Mouse (Mus musculus) small intestine, adult 2 months (tissue): ENCODE measurements around the gene Ugcg. TPM values are rescaled to one million over a fixed set of nuclear protein-coding genes. Genes with fewer than 3 reads are reported as not detected.

Experiments
- H3K27ac ChIP-seq: fragments of 200-500 bp; 2 replicates; pipeline ENCODE4 v1.5.1; 2012; ENCODE audit warnings: low read depth, low read length, control low read depth, inconsistent platforms; ENCODE audit not compliant: insufficient read depth
- H3K27me3 ChIP-seq: fragments of 200-500 bp; 2 replicates; pipeline ENCODE4 v1.6.1; 2012; ENCODE audit warnings: mild to moderate bottlenecking, moderate library complexity, low read length, inconsistent platforms; ENCODE audit not compliant: control insufficient read depth, insufficient read depth
- H3K36me3 ChIP-seq: fragments of 200-500 bp; 2 replicates; pipeline ENCODE4 v1.6.1; 2012; ENCODE audit warnings: mild to moderate bottlenecking, low read length, control low read depth, inconsistent platforms; ENCODE audit not compliant: control insufficient read depth, insufficient read depth
- H3K4me1 ChIP-seq: fragments of 200-500 bp; 2 replicates; pipeline ENCODE4 v1.6.1; 2012; ENCODE audit warnings: low read length, inconsistent platforms, mixed read lengths; ENCODE audit not compliant: control insufficient read depth, insufficient read depth, insufficient read length
- H3K4me3 ChIP-seq: fragments of 200-500 bp; 2 replicates; pipeline ENCODE4 v1.5.1; 2012; ENCODE audit warnings: low read depth, mild to moderate bottlenecking, control low read depth, inconsistent platforms, low read length, moderate library complexity
- CTCF ChIP-seq: fragments of 200-500 bp; IDR thresholded peaks from 2 replicates; pipeline ENCODE4 v1.5.1; 2012; ENCODE audit warnings: low read depth, mild to moderate bottlenecking, control low read depth, inconsistent platforms, low read length, moderate library complexity, mixed read lengths; ENCODE audit not compliant: insufficient replicate concordance, insufficient read length; ENCODE audit errors: extremely low read depth
- POLR2A ChIP-seq: fragments of 200-500 bp; IDR thresholded peaks from 2 replicates; pipeline ENCODE4 v1.6.1; 2012; ENCODE audit warnings: low read depth, mild to moderate bottlenecking, control low read depth, inconsistent platforms, low read length, moderate library complexity
- WGBS: fragments of 180-500 bp; shearing (Covaris S2); methylation state at CpG from one replicate; pipeline ENCODE4 v1.1.7; 2018; 5-methylcytosine and 5-hydroxymethylcytosine counted together
- polyA plus RNA-seq: library from polyadenylated mRNA; depleted of rRNA; stranded (reverse); fragments of >200 nt; gene quantifications from 2 replicates; pipeline ENCODE4 v1.2.3, GENCODE M21; 2012

The Ugcg gene
- polyA plus RNA-seq, 1 experiment = 109 TPM

- H3K4me1 ChIP-seq = peaks cover 35% of the 10 kb centered on the region; the same call in 1 of the 2 replicates
- H3K36me3 ChIP-seq = no peaks in the 10 kb centered on the region
- WGBS = 22% methylated on average over 9 of the region's 9 CpGs
- no peak overlapping the region for H3K4me3 ChIP-seq
- no peaks in the 10 kb centered on the region for H3K27me3 ChIP-seq
- TF ChIP-seq CTCF (no peak), POLR2A (no peak)
- peak overlapping the region; percentile 85 for H3K27ac ChIP-seq
Observed at GRCm38 (mm10) chr4:59238641-59239311, 49.7 kb downstream of the Ugcg start.

DNA sequence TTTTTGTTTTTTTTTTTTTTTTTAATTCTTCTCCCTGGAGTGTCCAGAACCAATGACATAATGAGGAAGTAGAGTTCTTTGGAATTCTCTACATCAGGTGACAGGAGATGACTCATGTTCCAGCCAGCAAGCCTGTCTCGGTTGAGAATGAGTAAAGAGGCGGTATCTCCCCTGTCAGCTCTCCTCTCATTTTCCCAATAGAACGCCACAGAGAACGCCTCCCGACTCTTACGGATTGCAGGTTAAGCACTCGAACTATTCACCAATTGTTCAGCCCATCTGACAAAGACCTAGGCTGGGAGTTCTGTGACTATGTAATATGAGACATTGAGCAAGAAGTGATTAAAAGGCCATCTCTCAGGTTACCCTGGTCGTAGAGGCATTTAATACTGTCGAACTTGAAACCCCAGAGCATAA, 50.3 kb downstream of the Ugcg start:
- Histone ChIP-seq H3K36me3 (no peaks in the 10 kb centered on the region), H3K27me3 (no peaks in the 10 kb centered on the region), H3K4me3 (no peak overlapping the region), H3K27ac (peak overlapping the region; percentile 95), H3K4me1 (peaks cover 39% of the 10 kb centered on the region; the same call in 1 of the 2 replicates)
- 25% methylated on average over 9 of the region's 9 CpGs for WGBS
- TF ChIP-seq CTCF = no peak
- no peak for TF ChIP-seq POLR2A

DNA sequence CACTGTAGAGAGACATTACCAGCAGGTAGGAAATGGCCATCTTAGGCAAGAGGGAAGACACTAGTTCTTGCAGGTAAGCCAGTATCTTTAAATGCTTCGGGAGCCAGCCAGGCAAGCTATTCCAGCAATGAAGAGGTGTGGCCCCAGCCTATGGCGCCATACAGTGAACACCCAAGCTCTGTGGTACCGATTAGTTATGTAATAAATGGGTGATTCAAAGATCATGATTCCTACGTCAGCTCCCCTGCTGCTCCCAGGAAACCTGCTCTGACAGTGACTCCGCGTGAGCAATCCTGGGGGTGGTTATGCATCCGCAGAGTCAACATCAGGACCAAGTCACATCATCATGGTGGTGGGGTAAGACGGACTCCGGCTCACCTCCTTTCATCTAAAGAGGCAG, 51.1 kb downstream of the Ugcg start:
- H3K27me3 ChIP-seq = no peaks in the 10 kb centered on the region
- WGBS = 58% methylated on average over 9 of the region's 9 CpGs
- TF ChIP-seq CTCF (no peak), POLR2A (peak; percentile 15; the same call in 1 of the 2 replicates)

DNA sequence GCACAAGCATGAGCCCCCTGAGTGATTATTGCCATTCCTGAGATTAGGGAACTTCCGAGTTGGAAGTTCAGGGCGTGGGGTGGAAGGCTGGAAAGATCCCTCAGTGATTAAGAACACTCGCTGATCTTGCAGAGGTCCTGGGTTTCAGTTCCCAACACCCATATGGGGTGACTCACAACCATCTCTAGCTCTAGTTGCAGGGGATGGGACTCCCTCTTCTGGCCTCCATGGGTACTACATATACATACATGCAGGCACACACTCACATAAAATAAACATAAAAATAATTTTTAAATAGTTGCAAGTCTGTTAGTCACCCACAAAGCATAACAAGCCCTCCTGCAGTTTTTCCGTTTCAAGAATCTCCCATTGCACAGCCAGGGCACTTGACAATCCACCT, 52.0 kb downstream of the Ugcg start:
- H3K27me3 ChIP-seq = no peaks in the 10 kb centered on the region
- peak overlapping the region; percentile 98 for H3K27ac ChIP-seq
- peaks cover 45% of the 10 kb centered on the region; the same call in 1 of the 2 replicates for H3K4me1 ChIP-seq
- no peak overlapping the region for H3K4me3 ChIP-seq
- WGBS = 48% methylated on average over 4 of the region's 4 CpGs
- H3K36me3 ChIP-seq = no peaks in the 10 kb centered on the region
- TF ChIP-seq CTCF = peak; percentile 42; the same call in 1 of the 2 replicates
- no peak for TF ChIP-seq POLR2A

More for the DNA sequence above, 51.1 kb downstream of the Ugcg start:
- Histone ChIP-seq H3K4me1 (peaks cover 39% of the 10 kb centered on the region; the same call in 1 of the 2 replicates), H3K36me3 (no peaks in the 10 kb centered on the region), H3K27ac (peak overlapping the region; percentile 95), H3K4me3 (no peak overlapping the region)

GRCm38 (mm10) chr4:59242221-59242620, 53.2 kb downstream of the Ugcg start:
- Histone ChIP-seq H3K36me3 (no peaks in the 10 kb centered on the region), H3K4me3 (no peak overlapping the region), H3K4me1 (peaks cover 45% of the 10 kb centered on the region; the same call in 1 of the 2 replicates), H3K27me3 (no peaks in the 10 kb centered on the region), H3K27ac (peak overlapping the region; percentile 98)
- TF ChIP-seq POLR2A (no peak), CTCF (no peak)
- 34% methylated on average over 3 of the region's 3 CpGs for WGBS

GRCm38 (mm10) chr4:59243802-59244493, 54.9 kb downstream of the Ugcg start:
- no peak overlapping the region for H3K4me3 ChIP-seq
- H3K27me3 ChIP-seq = no peaks in the 10 kb centered on the region
- peaks cover 40% of the 10 kb centered on the region; the same call in 1 of the 2 replicates for H3K4me1 ChIP-seq
- no peaks in the 10 kb centered on the region for H3K36me3 ChIP-seq
- H3K27ac ChIP-seq = peak overlapping the region; percentile 93
- WGBS = 71% methylated on average over 7 of the region's 7 CpGs
- TF ChIP-seq CTCF = no peak
